Mouse (Mus musculus): ENCODE measurements around the gene Dnaaf2.

DNA sequence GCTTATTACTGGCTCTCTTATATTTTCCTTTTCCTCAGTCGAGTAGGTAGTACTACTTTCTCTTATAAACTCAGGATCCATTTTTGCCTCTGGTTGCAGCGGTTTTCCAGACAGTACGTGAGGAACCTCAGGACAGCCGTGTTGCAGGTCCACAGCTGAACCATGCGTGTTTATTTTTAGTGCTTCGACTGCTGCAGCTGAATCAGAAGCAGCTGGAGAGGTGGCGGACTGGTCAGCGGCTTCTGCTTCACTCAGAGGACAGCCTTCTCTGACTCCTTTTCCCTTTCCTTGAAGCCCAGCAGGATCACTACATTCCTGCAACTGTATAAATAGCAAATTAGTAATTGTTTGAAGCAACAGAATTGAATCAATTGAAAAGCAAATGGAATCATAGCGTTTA lies 8.2 kb downstream of the Dnaaf2 start:
- no peak for TF ChIP-seq CTCF (IDR thresholded peaks at IDR 0.05; ENCODE audit: borderline replicate concordance, insufficient read depth, low read length)
- TF ChIP-seq POLR2A (IDR thresholded peaks at IDR 0.05; ENCODE audit: low read depth, low read length): no peak

Data from embryonic fibroblast, embryonic 13.5 days (primary cell).